Mouse (Mus musculus) heart, embryonic 14.5 days (tissue): ENCODE results near the gene Asb15. TPM values are rescaled to one million over a fixed set of nuclear protein-coding genes. Genes with fewer than 3 reads are reported as not detected.
A peak's percentile ranks its signal among the peaks of the same experiment; 100 is the strongest.

Source experiments
- ATAC-seq: fragments of 200-750 bp; cut with Nextera tagmentation; 2 replicates; pipeline ENCODE4 v1.8.0; 2017; ENCODE audit warnings: low read depth, moderate TSS enrichment; ENCODE audit not compliant: insufficient number of reproducible peaks, insufficient read depth, low FRiP score
- H3K27ac ChIP-seq, 2 experiments: fragments of 200-500 bp in 1 of 2; fragments of 300-500 bp in 1 of 2; sonication (generic) in 1 of 2; replicated peaks in 1 of 2; 2 replicates each; pipeline ENCODE4 v1.5.1; 2012 to 2014; ENCODE audit warnings: low read depth in 2 of 2, low read length in 2 of 2, control low read depth in 1 of 2, mild to moderate bottlenecking in 1 of 2, mixed read lengths in 1 of 2; ENCODE audit not compliant: control insufficient read depth in 1 of 2, insufficient read depth in 1 of 2
- H3K27me3 ChIP-seq: fragments of 300-500 bp; sonication (generic); 2 replicates; pipeline ENCODE4 v1.6.1; 2014; ENCODE audit warnings: mild to moderate bottlenecking, low read length, control low read depth; ENCODE audit not compliant: control insufficient read depth, insufficient read depth
- H3K36me3 ChIP-seq: fragments of 300-500 bp; sonication (generic); 2 replicates; pipeline ENCODE4 v1.6.1; 2014; ENCODE audit warnings: mild to moderate bottlenecking, control low read depth, low read length, mixed read lengths; ENCODE audit not compliant: control insufficient read depth, insufficient read depth
- H3K4me1 ChIP-seq, 2 experiments: fragments of 200-500 bp in 1 of 2; fragments of 300-500 bp in 1 of 2; sonication (generic) in 1 of 2; 2 replicates each; pipeline ENCODE4 v1.6.1; 2012 to 2014; ENCODE audit warnings: low read length in 2 of 2, control low read depth in 1 of 2, mixed read lengths in 1 of 2; ENCODE audit not compliant: control insufficient read depth in 2 of 2, insufficient read depth in 2 of 2
- H3K4me2 ChIP-seq: fragments of 300-500 bp; sonication (generic); 2 replicates; pipeline ENCODE4 v1.6.1; 2014; ENCODE audit warnings: mild to moderate bottlenecking, low read length
- H3K4me3 ChIP-seq, 2 experiments: fragments of 200-500 bp in 1 of 2; fragments of 300-500 bp in 1 of 2; sonication (generic) in 1 of 2; 2 replicates each; pipeline ENCODE4 v1.5.1; 2012 to 2014; ENCODE audit warnings: low read length in 2 of 2, mild to moderate bottlenecking in 2 of 2, control low read depth in 1 of 2, low read depth in 1 of 2, moderate library complexity in 1 of 2; ENCODE audit not compliant: control insufficient read depth in 1 of 2, insufficient read depth in 1 of 2
- H3K9ac ChIP-seq: fragments of 300-500 bp; sonication (generic); 2 replicates; pipeline ENCODE4 v1.6.1; 2014; ENCODE audit warnings: mild to moderate bottlenecking, low read length
- H3K9me3 ChIP-seq: fragments of 300-500 bp; sonication (generic); 2 replicates; pipeline ENCODE4 v1.6.1; 2016; ENCODE audit warnings: low read length, control low read depth; ENCODE audit not compliant: control insufficient read depth
- WGBS: fragments of 180-500 bp; shearing (Covaris S2); extraction: QIAGEN DNeasy Blood & Tissue Kit; methylation state at CpG from one replicate; pipeline ENCODE4 v1.1.7; 2014; 5-methylcytosine and 5-hydroxymethylcytosine counted together
- polyA plus RNA-seq: library from polyadenylated mRNA; unstranded; fragments of >200 nt; fragmentation: Nextera tagmentation; extraction: Ambion mirVana; gene quantifications from 2 replicates; pipeline ENCODE4 v1.2.1, GENCODE M21; 2014

Asb15 gene
- 0.49 and 0.63 TPM in 2 replicates for polyA plus RNA-seq

DNA sequence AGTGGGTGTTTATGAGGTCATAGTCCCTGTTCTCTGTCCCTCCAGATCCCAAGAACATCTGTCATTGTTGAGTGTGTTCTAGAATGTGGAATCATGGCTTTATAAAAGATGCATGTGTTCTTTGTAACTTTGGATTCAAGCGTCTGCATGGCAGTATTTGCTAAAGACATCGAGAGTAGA, at the start of gene Asb15:
Asb15 (plus strand) TSS at position 81 of the 180 bp plus-strand sequence.
- peak within 1 kb of the TSS; percentile 85 for H3K9ac ChIP-seq
- H3K27ac ChIP-seq = peak within 1 kb of the TSS; percentile 53 to 61
- peaks cover 7 to 33% of the 10 kb centered on the region in 2 experiments for H3K4me1 ChIP-seq
- H3K9me3 ChIP-seq = no peaks in the 10 kb centered on the region
- 47% methylated on average over 2 of the region's 2 CpGs for WGBS
- H3K4me2 ChIP-seq = peak within 1 kb of the TSS; percentile 72
- no peak for ATAC-seq
- peak within 1 kb of the TSS; percentile 77 for H3K4me3 ChIP-seq
- H3K36me3 ChIP-seq = peaks cover 26% of the 10 kb centered on the region
- H3K27me3 ChIP-seq = no peaks in the 10 kb centered on the region

DNA sequence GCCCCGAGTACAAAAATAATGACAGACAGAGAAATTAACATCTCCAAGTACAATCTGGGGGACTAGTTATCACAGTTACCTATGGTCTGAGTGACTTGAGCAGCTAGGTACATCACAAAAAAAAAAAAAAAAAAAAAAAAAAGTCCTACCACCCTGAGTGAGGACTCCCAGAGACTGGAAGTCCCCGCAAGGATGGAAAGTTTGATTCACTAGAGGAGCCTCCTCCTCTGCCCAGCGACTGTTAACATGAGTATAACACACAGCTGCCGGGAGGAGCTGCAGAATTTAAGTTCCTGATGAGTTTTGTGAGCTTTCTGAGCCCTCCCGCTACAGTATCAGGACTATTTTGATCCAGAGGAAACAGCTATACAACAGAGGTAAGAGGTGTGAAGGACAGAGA, 41.4 kb upstream of the Asb15 start:
- ATAC-seq = no peak
- H3K4me3 ChIP-seq = no peak overlapping the region
- H3K36me3 ChIP-seq = no peaks in the 10 kb centered on the region
- no peaks in the 10 kb centered on the region for H3K27me3 ChIP-seq
- H3K9me3 ChIP-seq = no peaks in the 10 kb centered on the region
- no peak overlapping the region for H3K9ac ChIP-seq
- H3K4me1 ChIP-seq = no peaks in the 10 kb centered on the region
- no peak overlapping the region for H3K27ac ChIP-seq
- no peak overlapping the region for H3K4me2 ChIP-seq
- 59% methylated on average over 5 of the region's 5 CpGs for WGBS

DNA sequence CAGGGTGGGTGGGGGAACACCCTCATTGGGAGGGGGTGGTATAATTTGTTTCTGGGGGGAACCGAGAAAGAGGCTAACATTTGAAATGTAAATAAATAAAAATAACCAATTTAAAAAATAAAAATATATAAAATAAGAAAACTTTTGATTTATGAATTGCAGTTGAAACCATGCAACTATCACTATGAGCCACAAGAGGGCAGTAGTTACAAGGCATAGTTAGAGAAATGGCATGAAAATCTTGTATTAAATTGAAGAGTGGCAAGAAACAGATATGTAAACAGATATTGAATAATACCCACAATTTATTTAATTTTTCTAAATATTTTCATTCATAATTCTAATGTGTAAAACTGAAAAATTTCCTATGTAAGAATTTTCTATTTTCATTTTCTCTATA, 37.6 kb upstream of the Asb15 start:
- Histone ChIP-seq H3K4me2 (no peak overlapping the region), H3K9me3 (no peaks in the 10 kb centered on the region), H3K36me3 (no peaks in the 10 kb centered on the region), H3K9ac (no peak overlapping the region), H3K27me3 (no peaks in the 10 kb centered on the region), H3K27ac (no peak overlapping the region), H3K4me3 (no peak overlapping the region), H3K4me1 (no peaks in the 10 kb centered on the region)
- 6% methylated on average over 1 of the region's 1 CpGs for WGBS
- ATAC-seq = no peak

DNA sequence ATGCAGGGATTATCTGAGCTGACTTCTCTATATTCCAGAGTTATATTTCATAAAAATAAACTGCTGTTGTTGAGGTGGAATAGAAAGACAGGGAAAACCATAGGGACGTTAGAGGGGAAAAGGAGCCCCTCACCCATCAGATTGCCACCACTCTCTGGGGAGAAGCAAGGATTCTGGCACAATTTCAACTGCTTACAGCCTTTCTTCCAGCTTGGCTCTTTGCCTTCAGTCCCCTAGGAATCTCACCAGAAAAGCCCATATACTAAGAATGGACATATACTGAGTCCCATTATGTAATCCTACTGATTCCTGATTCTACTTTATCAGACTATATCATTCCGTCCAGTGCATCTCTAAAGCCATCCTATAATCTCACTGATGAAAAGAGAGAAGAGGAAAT, 23.8 kb upstream of the Asb15 start:
- Histone ChIP-seq H3K9ac (no peak overlapping the region), H3K27me3 (no peaks in the 10 kb centered on the region), H3K4me1 (no peaks in the 10 kb centered on the region), H3K4me3 (no peak overlapping the region), H3K27ac (no peak overlapping the region), H3K36me3 (no peaks in the 10 kb centered on the region), H3K9me3 (no peaks in the 10 kb centered on the region), H3K4me2 (no peak overlapping the region)
- WGBS = 53% methylated on average over 2 of the region's 2 CpGs
- ATAC-seq = no peak

DNA sequence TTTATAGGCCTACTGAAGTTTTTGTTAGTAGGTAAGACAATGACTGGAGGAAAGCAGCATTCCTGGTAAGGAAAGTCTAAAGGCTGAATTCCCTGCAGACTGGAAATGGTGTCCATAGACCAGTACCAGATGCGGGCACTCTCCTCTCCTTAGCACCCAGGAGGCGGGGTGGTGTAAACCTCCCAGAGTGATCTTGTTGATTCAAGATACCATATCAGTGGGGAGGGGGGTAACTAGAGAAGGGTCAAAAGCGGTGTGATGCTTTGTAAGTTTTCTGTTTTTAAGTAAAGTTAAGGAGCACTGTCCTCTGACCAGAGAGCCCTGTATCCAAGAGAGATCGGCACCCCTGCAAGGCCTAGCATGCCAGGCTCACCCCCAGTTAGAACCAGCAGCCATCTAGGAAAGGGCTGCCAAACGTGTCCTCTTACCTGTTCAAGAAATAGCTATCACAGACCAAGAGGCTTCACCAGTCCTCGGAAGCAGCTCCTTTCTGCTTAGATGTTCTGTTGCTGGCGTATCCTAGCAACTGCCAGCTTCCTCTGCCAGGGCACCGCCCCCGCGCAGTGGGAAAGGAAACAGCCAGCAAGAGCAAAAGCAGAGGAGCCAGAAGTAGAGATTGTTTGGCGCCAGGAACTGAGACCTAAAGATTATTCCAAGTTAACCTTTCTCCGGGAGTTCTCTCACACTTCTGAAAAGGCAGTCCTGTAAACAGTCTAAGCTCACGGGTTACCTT, 13.2 kb upstream of the Asb15 start, which contains the start of gene Iqub:
Iqub (minus strand) TSS at position 516 of the 733 bp plus-strand sequence.
- peaks cover 2 to 5% of the 10 kb centered on the region in 2 experiments; a peak in 3 of 4 replicates for H3K4me1 ChIP-seq
- H3K36me3 ChIP-seq = peaks cover 19% of the 10 kb centered on the region
- H3K27me3 ChIP-seq = no peaks in the 10 kb centered on the region
- no peak within 1 kb of the TSS; the same call in 1 of the 2 replicates for H3K9ac ChIP-seq
- ATAC-seq = peak; percentile 61; the same call in 1 of the 2 replicates
- peak within 1 kb of the TSS; percentile 45 for H3K4me2 ChIP-seq
- H3K27ac ChIP-seq = peak within 1 kb of the TSS; percentile 24 to 72; a peak in 3 of 4 replicates
- no peaks in the 10 kb centered on the region for H3K9me3 ChIP-seq
- H3K4me3 ChIP-seq = peak within 1 kb of the TSS in 1 of 2 experiments; percentile 19; a peak in 1 of 4 replicates
- 11% methylated on average over 13 of the region's 13 CpGs for WGBS

DNA sequence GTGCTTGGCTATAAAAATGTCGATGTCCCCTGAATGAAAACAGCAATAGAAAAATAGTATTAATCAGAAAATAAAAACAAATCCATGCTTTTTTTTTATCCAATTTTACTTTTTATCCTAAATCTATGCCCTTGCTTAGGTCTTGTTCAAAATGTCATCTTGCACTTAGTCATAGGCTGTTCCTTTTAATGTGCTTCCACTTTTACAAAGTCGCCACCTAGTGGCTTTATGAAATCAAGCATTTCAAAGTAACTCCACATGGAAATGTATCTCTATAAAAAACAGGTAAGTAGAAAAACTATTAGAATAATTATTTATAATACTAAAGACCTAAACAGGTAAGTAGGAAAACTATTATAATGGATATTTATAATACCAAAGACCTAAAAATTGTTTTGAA, 11.7 kb upstream of the Asb15 start:
- no peak overlapping the region for H3K4me2 ChIP-seq
- WGBS = 43% methylated on average over 2 of the region's 2 CpGs
- no peak overlapping the region for H3K4me3 ChIP-seq
- ATAC-seq = no peak
- H3K4me1 ChIP-seq = peaks cover 2 to 5% of the 10 kb centered on the region in 2 experiments; a peak in 3 of 4 replicates
- H3K9ac ChIP-seq = no peak overlapping the region
- peaks cover 31% of the 10 kb centered on the region for H3K36me3 ChIP-seq
- H3K27me3 ChIP-seq = no peaks in the 10 kb centered on the region
- H3K9me3 ChIP-seq = no peaks in the 10 kb centered on the region
- no peak overlapping the region for H3K27ac ChIP-seq

DNA sequence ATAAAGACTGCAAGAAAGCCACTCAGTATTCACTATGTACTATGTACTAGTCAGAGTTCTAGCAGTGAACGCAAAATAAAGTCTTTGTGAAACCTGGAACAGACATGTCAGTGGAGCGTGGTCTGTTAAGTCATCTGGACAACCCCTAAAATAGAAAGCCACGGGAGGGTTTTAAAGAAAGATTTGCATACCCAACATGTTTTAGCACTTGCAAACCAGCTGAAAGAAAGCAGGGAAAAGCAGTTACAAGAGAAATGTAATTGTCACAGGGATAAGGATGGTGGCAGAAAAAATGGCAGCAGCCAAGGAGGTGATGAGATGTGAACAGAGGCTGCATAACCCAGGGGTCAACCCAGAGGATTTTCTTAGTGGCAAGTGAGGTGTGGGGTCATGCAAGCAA, 2.2 kb upstream of the Asb15 start:
- H3K4me2 ChIP-seq = peak overlapping the region; percentile 72
- WGBS = 64% methylated on average over 3 of the region's 3 CpGs
- no peak overlapping the region for H3K27ac ChIP-seq
- peaks cover 47% of the 10 kb centered on the region for H3K36me3 ChIP-seq
- H3K4me1 ChIP-seq = peaks cover 4 to 20% of the 10 kb centered on the region in 2 experiments
- H3K27me3 ChIP-seq = no peaks in the 10 kb centered on the region
- no peaks in the 10 kb centered on the region for H3K9me3 ChIP-seq
- no peak overlapping the region for H3K4me3 ChIP-seq
- ATAC-seq = no peak
- H3K9ac ChIP-seq = no peak overlapping the region
